Mouse (Mus musculus) lung, adult 2 months (tissue): ENCODE results near the gene Tspan32.

ENCODE experiments used
- CTCF ChIP-seq: fragments of 200-500 bp; IDR thresholded peaks from 2 replicates; pipeline ENCODE4 v1.5.1; 2011; ENCODE audit warnings: mild to moderate bottlenecking, low read length, control low read depth; ENCODE audit not compliant: insufficient read depth
- POLR2A ChIP-seq: fragments of 200-500 bp; IDR thresholded peaks from 2 replicates; pipeline ENCODE4 v1.6.1; 2011; ENCODE audit warnings: low read depth, mild to moderate bottlenecking, control low read depth, low read length, borderline replicate concordance; ENCODE audit errors: extremely low read depth

GRCm38 (mm10) chr7:143020764-143021163 lies 15.9 kb downstream of the Tspan32 start:
- TF ChIP-seq POLR2A (no peak), CTCF (no peak)
